Mouse (Mus musculus) kidney, adult 2 months (tissue): Measurements from ENCODE around the gene Rab23. TPM values are rescaled to one million over a fixed set of nuclear protein-coding genes. Genes with fewer than 3 reads are reported as not detected.

Experiments used
- DNase-seq: peaks from one replicate; pipeline ENCODE4 v3.0.0; 2021
- H3K27ac ChIP-seq: fragments of 200-500 bp; 2 replicates; pipeline ENCODE4 v1.5.1; 2012; ENCODE audit warnings: low read depth, low read length, control low read depth, inconsistent platforms; ENCODE audit not compliant: insufficient read depth
- H3K27me3 ChIP-seq: fragments of 200-500 bp; replicated peaks from 2 replicates; pipeline ENCODE4 v1.6.1; 2012; ENCODE audit warnings: mild to moderate bottlenecking, moderate library complexity, low read length, inconsistent platforms; ENCODE audit not compliant: control insufficient read depth, insufficient read depth
- H3K36me3 ChIP-seq: fragments of 200-500 bp; 2 replicates; pipeline ENCODE4 v1.6.1; 2012; ENCODE audit warnings: mild to moderate bottlenecking, moderate library complexity, low read length, inconsistent platforms; ENCODE audit not compliant: control insufficient read depth, insufficient read depth
- H3K4me1 ChIP-seq: fragments of 200-500 bp; 2 replicates; pipeline ENCODE4 v1.6.1; 2011; ENCODE audit warnings: low read length; ENCODE audit not compliant: control insufficient read depth, insufficient read depth
- H3K4me3 ChIP-seq: fragments of 200-500 bp; 2 replicates; pipeline ENCODE4 v1.5.1; 2011; ENCODE audit warnings: mild to moderate bottlenecking, low read depth, low read length, control low read depth; ENCODE audit not compliant: insufficient read depth
- CTCF ChIP-seq: fragments of 200-500 bp; conservative IDR thresholded peaks from 2 replicates; pipeline ENCODE4 v1.5.1; 2011; ENCODE audit warnings: low read depth, mild to moderate bottlenecking, control low read depth, low read length, moderate library complexity, mixed read lengths; ENCODE audit not compliant: insufficient read depth, insufficient read length
- POLR2A ChIP-seq: fragments of 200-500 bp; IDR thresholded peaks from one replicate; pipeline ENCODE4 v1.6.1; 2011; ENCODE audit warnings: low read depth, low read length, control low read depth
- WGBS: fragments of 180-500 bp; shearing (Covaris S2); methylation state at CpG from one replicate; pipeline ENCODE4 v1.1.7; 2018; 5-methylcytosine and 5-hydroxymethylcytosine counted together
- polyA plus RNA-seq: library from polyadenylated mRNA; depleted of rRNA; stranded (reverse); fragments of >200 nt; gene quantifications from 2 replicates; pipeline ENCODE4 v1.2.3, GENCODE M21; 2012; rRNA removed

Gene Rab23
- polyA plus RNA-seq, 1 experiment = 7.3 TPM

DNA sequence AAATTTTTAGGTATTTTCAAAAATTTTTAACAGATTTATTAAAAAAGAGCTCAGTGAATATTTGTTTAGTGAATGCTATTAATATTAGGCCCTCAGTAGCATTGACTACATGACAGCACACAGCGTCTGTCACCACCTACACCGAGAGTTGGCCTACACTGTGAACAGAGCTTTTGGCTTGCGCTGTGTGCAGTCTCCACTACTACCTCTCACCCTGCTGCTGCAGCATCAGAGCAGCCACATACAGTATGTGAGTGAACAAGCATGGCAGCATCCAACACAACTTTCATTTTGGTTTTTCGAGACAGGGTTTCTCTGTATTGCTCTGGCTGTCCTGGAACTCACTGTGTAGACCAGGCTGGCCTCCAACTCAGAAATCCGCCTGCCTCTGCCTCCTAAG, 64.9 kb downstream of the Rab23 start:
- 98% methylated on average over 5 of the region's 5 CpGs for WGBS
- no peaks in the 10 kb centered on the region for H3K4me1 ChIP-seq
- DNase-seq = no peak
- no peak for TF ChIP-seq CTCF
- H3K4me3 ChIP-seq = no peak overlapping the region
- no peaks in the 10 kb centered on the region; the same call in 1 of the 2 replicates for H3K36me3 ChIP-seq
- H3K27me3 ChIP-seq = no peaks in the 10 kb centered on the region
- no peak overlapping the region for H3K27ac ChIP-seq

DNA sequence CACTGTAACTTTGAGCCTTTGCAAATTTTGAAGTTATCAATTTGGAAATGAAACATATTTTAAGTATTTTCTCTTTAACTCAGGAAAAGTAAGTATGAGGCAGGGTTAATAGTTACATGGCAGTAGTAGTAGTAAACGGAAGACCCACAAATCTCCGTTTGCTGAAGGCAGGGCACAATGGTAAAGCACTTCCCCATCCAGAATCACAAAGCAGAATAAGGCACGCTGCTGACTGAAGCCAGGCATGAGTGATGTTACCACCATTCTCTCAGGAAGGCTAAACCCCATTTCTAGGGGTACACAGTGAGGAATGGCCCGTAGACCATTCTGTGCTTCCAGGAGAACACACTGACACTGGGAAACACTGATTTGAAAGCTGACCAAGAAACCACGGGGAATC, 68.4 kb downstream of the Rab23 start:
- H3K36me3 ChIP-seq = no peaks in the 10 kb centered on the region; the same call in 1 of the 2 replicates
- H3K27me3 ChIP-seq = no peaks in the 10 kb centered on the region
- 87% methylated on average over 5 of the region's 5 CpGs for WGBS
- no peak overlapping the region for H3K27ac ChIP-seq
- DNase-seq = no peak
- H3K4me3 ChIP-seq = no peak overlapping the region
- TF ChIP-seq CTCF (no peak), POLR2A (no peak)
- no peaks in the 10 kb centered on the region for H3K4me1 ChIP-seq

DNA sequence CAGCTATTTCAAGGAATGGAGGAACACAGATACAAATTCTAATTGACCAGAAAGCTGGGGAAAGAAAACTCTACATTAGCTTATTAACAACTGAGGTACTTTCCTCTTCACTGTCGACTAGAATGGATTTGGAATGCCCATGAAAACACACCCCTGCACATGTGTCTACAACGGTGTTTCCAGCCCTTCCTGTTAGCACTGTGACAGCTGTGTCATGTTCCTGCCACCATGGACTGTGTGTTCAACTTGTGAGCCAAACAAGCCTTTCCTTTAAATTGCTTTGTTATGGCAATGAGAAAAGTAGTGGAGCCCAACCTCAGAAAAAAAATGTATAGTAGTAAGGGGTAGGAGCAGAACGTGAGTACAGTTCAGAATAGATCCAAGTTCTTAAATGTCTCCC, 68.8 kb downstream of the Rab23 start:
- TF ChIP-seq CTCF = no peak
- Histone ChIP-seq H3K4me1 (no peaks in the 10 kb centered on the region), H3K4me3 (no peak overlapping the region), H3K27me3 (no peaks in the 10 kb centered on the region), H3K27ac (no peak overlapping the region), H3K36me3 (no peaks in the 10 kb centered on the region; the same call in 1 of the 2 replicates)
- no peak for DNase-seq
- WGBS = 48% methylated on average over 3 of the region's 3 CpGs

Other genes with a start within 250 kb of the Rab23 start
- 2.9 and 3.0 TPM in 2 replicates for gene Prim2, start 50.1 kb upstream of the Rab23 start, polyA plus RNA-seq
- 18.0 and 22.0 TPM in 2 replicates for gene Bag2, start 37.9 kb downstream of the Rab23 start, polyA plus RNA-seq
- gene Zfp451, start 94.7 kb downstream of the Rab23 start, polyA plus RNA-seq = 4.1 and 5.0 TPM in 2 replicates
- 0.16 TPM in 2 replicates for gene Bend6, start 187.9 kb downstream of the Rab23 start, polyA plus RNA-seq
- gene Dst, start 188.3 kb downstream of the Rab23 start, polyA plus RNA-seq = 55.8 and 56.0 TPM in 2 replicates